Mouse (Mus musculus): ENCODE results near the gene Gnb5.

DNA sequence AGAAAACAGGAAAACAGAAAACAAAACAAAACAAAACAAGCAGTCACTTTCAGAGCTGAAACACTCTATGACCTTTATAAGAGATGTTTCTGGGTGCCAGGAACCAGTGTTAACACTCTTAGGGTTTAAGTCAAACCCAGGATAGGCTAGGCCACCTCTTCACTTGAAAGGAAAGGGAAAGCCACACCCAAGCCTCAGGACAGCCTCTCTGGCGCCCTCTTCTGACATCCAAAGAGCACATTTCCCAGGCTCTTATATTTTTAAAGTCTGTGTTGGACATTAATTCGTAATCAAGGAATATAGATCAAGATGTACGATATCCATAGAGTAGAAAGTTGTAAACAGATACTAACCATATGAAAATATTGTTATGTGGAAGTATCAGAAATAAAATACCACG lies 16.5 kb upstream of the Gnb5 start:
- TF ChIP-seq CTCF (IDR thresholded peaks at IDR 0.05; ENCODE audit: control insufficient read depth, insufficient read depth, insufficient replicate concordance, low read depth, low read length) (peak; percentile 7; the same call in 1 of the 2 replicates), POLR2A (IDR thresholded peaks at IDR 0.05; ENCODE audit: control insufficient read depth, low read depth, low read length) (no peak)
